Mouse (Mus musculus): ENCODE results near the gene P2ry14.

P2ry14 gene

GRCm38 (mm10) chr3:59153424-59153823 lies at the start of gene P2ry14:
Gene P2ry14 (minus strand): TSS chr3:59153618.
- DNase-seq: peak; percentile 28 to 36

- DNase-seq: no peak
Observed at GRCm38 (mm10) chr3:59197329-59197948, 44.0 kb upstream of the P2ry14 start.

- DNase-seq: no peak
Observed at GRCm38 (mm10) chr3:59194938-59195337, 41.5 kb upstream of the P2ry14 start, which contains the start of gene Gpr87. Gene Gpr87 (minus strand): TSS chr3:59195104.

- DNase-seq: no peak
Observed at GRCm38 (mm10) chr3:59194099-59194498, 40.7 kb upstream of the P2ry14 start.

- no peak for DNase-seq
Observed at GRCm38 (mm10) chr3:59191674-59192073, 38.3 kb upstream of the P2ry14 start.

GRCm38 (mm10) chr3:59187336-59187735 lies 33.9 kb upstream of the P2ry14 start:
- DNase-seq: no peak

GRCm38 (mm10) chr3:59185662-59186061 lies 32.2 kb upstream of the P2ry14 start:
- DNase-seq: no peak

- DNase-seq: no peak
Observed at GRCm38 (mm10) chr3:59182129-59182528, 28.7 kb upstream of the P2ry14 start.

GRCm38 (mm10) chr3:59181134-59181533 lies 27.7 kb upstream of the P2ry14 start:
- DNase-seq: no peak

GRCm38 (mm10) chr3:59176871-59177270 lies 23.5 kb upstream of the P2ry14 start:
- no peak for DNase-seq

- DNase-seq: peak; percentile 72 to 73
Observed at GRCm38 (mm10) chr3:59175234-59175633, 21.8 kb upstream of the P2ry14 start.

GRCm38 (mm10) chr3:59174426-59175154 lies 21.2 kb upstream of the P2ry14 start:
- DNase-seq: peak; percentile 54 to 57

GRCm38 (mm10) chr3:59169921-59170627 lies 16.7 kb upstream of the P2ry14 start:
- no peak for DNase-seq

GRCm38 (mm10) chr3:59169215-59169614 lies 15.8 kb upstream of the P2ry14 start:
- no peak for DNase-seq

GRCm38 (mm10) chr3:59168476-59168875 lies 15.1 kb upstream of the P2ry14 start:
- no peak for DNase-seq

- no peak for DNase-seq
Observed at GRCm38 (mm10) chr3:59167417-59168054, 14.1 kb upstream of the P2ry14 start.

- no peak for DNase-seq
Observed at GRCm38 (mm10) chr3:59160465-59160864, 7.0 kb upstream of the P2ry14 start.

- peak; percentile 31 to 40 for DNase-seq
Observed at GRCm38 (mm10) chr3:59157048-59157447, 3.6 kb upstream of the P2ry14 start.

- no peak for DNase-seq
Observed at GRCm38 (mm10) chr3:59155404-59155803, 2.0 kb upstream of the P2ry14 start.

GRCm38 (mm10) chr3:59154888-59155287 lies 1.5 kb upstream of the P2ry14 start:
- DNase-seq: no peak

GRCm38 (mm10) chr3:59150624-59151023 lies 2.8 kb downstream of the P2ry14 start:
- no peak for DNase-seq

- no peak for DNase-seq
Observed at GRCm38 (mm10) chr3:59149646-59150045, 3.8 kb downstream of the P2ry14 start.

GRCm38 (mm10) chr3:59145194-59145593 lies 8.2 kb downstream of the P2ry14 start:
- no peak for DNase-seq
